Mouse (Mus musculus): Measurements from ENCODE around the gene Kif11.

Kif11 gene

GRCm38 (mm10) chr19:37449246-37449645 is 73.0 kb downstream of the Kif11 start:
- DNase-seq = no peak

- no peak for DNase-seq
Measured at GRCm38 (mm10) chr19:37455528-37455927, 79.3 kb downstream of the Kif11 start.

- no peak for DNase-seq
Measured at GRCm38 (mm10) chr19:37455961-37456360, 79.8 kb downstream of the Kif11 start.

GRCm38 (mm10) chr19:37458013-37458412 is 81.8 kb downstream of the Kif11 start:
- no peak for DNase-seq

GRCm38 (mm10) chr19:37466403-37466802 is 90.2 kb downstream of the Kif11 start:
- DNase-seq = no peak

GRCm38 (mm10) chr19:37466978-37467377 is 90.8 kb downstream of the Kif11 start:
- no peak for DNase-seq

- DNase-seq = no peak
Measured at GRCm38 (mm10) chr19:37468841-37469566, 92.8 kb downstream of the Kif11 start.

Data from kidney, adult 11 months (tissue).